In the genomic region with DNA sequence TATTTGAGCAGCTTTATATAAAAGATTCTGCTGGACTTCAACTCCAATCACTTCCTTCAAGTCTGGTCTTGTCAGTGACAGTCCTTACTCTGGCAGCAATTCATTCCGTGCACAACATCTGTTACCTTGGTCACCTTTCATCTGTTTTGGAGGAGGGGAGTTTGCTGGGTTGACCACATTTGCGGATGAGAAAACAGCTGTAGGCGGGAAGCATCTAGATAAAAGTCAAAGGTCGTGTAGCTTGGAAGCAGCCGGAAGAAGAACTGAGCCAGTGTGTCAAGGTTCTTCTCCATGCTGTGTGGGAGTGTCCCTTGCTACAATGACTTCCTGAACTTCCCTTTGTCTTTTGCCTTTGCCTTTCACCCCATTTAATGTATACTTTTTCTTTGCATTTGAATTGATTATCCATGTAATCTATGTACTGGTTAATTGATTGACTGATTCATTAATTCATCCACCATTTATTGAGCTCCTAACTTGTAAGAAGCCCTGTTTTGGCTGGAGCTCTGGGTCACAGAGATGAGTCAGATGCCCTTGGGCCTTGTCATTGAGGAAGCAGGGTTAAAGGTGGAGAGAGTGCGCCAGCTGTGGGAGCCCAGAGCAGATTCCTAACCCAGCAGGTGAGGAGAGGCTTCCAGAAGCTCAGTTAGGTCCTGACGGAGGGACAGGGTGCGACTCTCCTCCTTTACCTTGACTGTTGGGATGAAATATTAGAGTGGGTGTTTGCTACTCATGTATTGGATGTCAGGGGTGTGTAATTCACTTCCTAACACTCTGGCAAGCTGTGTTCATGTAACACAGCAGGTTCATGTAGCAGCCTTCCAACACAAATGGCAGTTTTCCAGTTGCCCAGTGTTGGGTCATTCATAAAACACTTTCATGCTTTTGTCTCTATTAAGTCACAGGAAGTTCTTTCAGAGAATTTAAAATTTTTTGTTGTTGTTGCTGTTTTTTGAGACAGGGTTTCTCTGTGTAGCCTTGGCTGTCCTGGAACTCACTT, we compare ENCODE assay signal across 14 mouse cellular contexts. TPM values are rescaled to one million over a fixed set of nuclear protein-coding genes. Genes with fewer than 3 reads are reported as not detected.
A peak's percentile ranks its signal among the peaks of the same experiment; 100 is the strongest.
DNase-seq lines count a peak whose midpoint lies in the region; ATAC-seq and TF ChIP-seq lines count a peak whose summit lies in the region.
"Had no signal": no experiment of that assay in that cellular context is flagged by ENCODE, and none has a peak within 500 bp of the region (broad histone marks: within the 10 kb centered on the region; RNA-seq: fewer than 3 reads in every experiment).

No protein-coding gene starts in this region.

- no peaks in the 10 kb centered on the region for H3K4me1 ChIP-seq in lung, adult 2 months (ENCODE audit: control insufficient read depth, insufficient read depth, low read length)
- peaks cover 7% of the 10 kb centered on the region for H3K4me1 ChIP-seq in brown adipose tissue, adult 24 weeks (ENCODE audit: control insufficient read depth, insufficient read depth, insufficient read length, low read length)
- no peaks in the 10 kb centered on the region for H3K4me1 ChIP-seq in forebrain, embryonic 13.5 days
- H3K4me1 ChIP-seq: embryonic facial prominence, embryonic 12.5 days; heart, embryonic 13.5 days; hindbrain, embryonic 15.5 days; limb, embryonic 12.5 days had no signal

- H3K27ac ChIP-seq in brown adipose tissue, adult 24 weeks (replicated peaks; ENCODE audit: low read depth, low read length), result peak overlapping the region; percentile 39
- H3K27ac ChIP-seq in forebrain, embryonic 13.5 days, result no peak overlapping the region
- H3K27ac ChIP-seq: heart, embryonic 13.5 days; hindbrain, embryonic 15.5 days; limb, embryonic 12.5 days had no signal

- TF ChIP-seq CTCF in lung, adult 2 months (IDR thresholded peaks at IDR 0.05; ENCODE audit: insufficient read depth, low read length), result no peak

- H3K4me2 ChIP-seq in forebrain, embryonic 13.5 days, result no peak overlapping the region
- H3K4me2 ChIP-seq: embryonic facial prominence, embryonic 12.5 days; heart, embryonic 13.5 days; hindbrain, embryonic 15.5 days; limb, embryonic 12.5 days had no signal

- TF ChIP-seq POLR2A in lung, adult 2 months (IDR thresholded peaks at IDR 0.05; ENCODE audit: borderline replicate concordance, extremely low read depth, low read depth, low read length), result no peak

- no peak overlapping the region for H3K9ac ChIP-seq in forebrain, embryonic 13.5 days
- H3K9ac ChIP-seq: embryonic facial prominence, embryonic 12.5 days; heart, embryonic 13.5 days; hindbrain, embryonic 15.5 days; limb, embryonic 12.5 days had no signal

- no peak overlapping the region for H3K4me3 ChIP-seq in lung, adult 2 months (replicated peaks; ENCODE audit: extremely low read depth, low read depth, low read length)
- no peak overlapping the region for H3K4me3 ChIP-seq in brown adipose tissue, adult 24 weeks (ENCODE audit: insufficient read depth, low read depth, low read length)
- no peak overlapping the region for H3K4me3 ChIP-seq in forebrain, embryonic 13.5 days
- H3K4me3 ChIP-seq: embryonic facial prominence, embryonic 12.5 days; heart, embryonic 13.5 days; hindbrain, embryonic 15.5 days; limb, embryonic 12.5 days had no signal

- ATAC-seq in forebrain, embryonic 13.5 days, result no peak

- WGBS in lung, adult 2 months, result 54% methylated on average over 8 of the region's 8 CpGs
- 73% methylated on average over 8 of the region's 8 CpGs for WGBS in forebrain, embryonic 13.5 days

- H3K27me3 ChIP-seq in forebrain, embryonic 13.5 days, result no peaks in the 10 kb centered on the region
- H3K27me3 ChIP-seq: embryonic facial prominence, embryonic 12.5 days; heart, embryonic 13.5 days; hindbrain, embryonic 15.5 days; limb, embryonic 12.5 days had no signal

- no peaks in the 10 kb centered on the region; the same call in 1 of the 2 replicates for H3K9me3 ChIP-seq in forebrain, embryonic 13.5 days (replicated peaks)
- H3K9me3 ChIP-seq: embryonic facial prominence, embryonic 12.5 days; heart, embryonic 13.5 days; hindbrain, embryonic 15.5 days; limb, embryonic 12.5 days had no signal

- no peaks in the 10 kb centered on the region for H3K36me3 ChIP-seq in forebrain, embryonic 13.5 days (ENCODE audit: poor library complexity, severe bottlenecking)
- H3K36me3 ChIP-seq: embryonic facial prominence, embryonic 12.5 days; heart, embryonic 13.5 days; hindbrain, embryonic 15.5 days; limb, embryonic 12.5 days had no signal

- peak; percentile 19 to 25 for DNase-seq in lung, adult 18-20 months
- DNase-seq in lung, adult 2 months, result no peak
- DNase-seq in NIH3T3 (ENCODE audit: low read depth), result peak; percentile 27
- peak; percentile 30 for DNase-seq in thymus, postnatal 25 days
- no peak for DNase-seq in gastrocnemius, postnatal 25 days
- DNase-seq: layer of hippocampus, adult 9-11 months; right cerebral cortex, adult 18-20 months had no signal

RNA-seq across cellular contexts. Expression of a gene that starts 6.4 kb away (rescaled TPM):
- 84.8 and 96.6 TPM in 2 replicates for polyA plus RNA-seq in lung, adult 2 months (2012; rRNA removed)
- polyA plus RNA-seq in brown adipose tissue, adult 24 weeks (2012; ENCODE audit: insufficient read depth, insufficient read length, missing spikeins), result 11.6 and 27.2 TPM in 2 replicates
- polyA plus RNA-seq in forebrain, embryonic 13.5 days (2015; fragmentation: Nextera tagmentation; extraction: Ambion mirVana), result 80.0 and 85.9 TPM in 2 replicates
- total RNA-seq in gastrocnemius, postnatal 25 days (2021), result 10 to 100 TPM; 33.5 to 35.7 TPM

RNA-seq across cellular contexts. Expression of a gene that starts 37.9 kb away (rescaled TPM):
- polyA plus RNA-seq in lung, adult 2 months (2012; rRNA removed), result 181 and 197 TPM in 2 replicates
- polyA plus RNA-seq in brown adipose tissue, adult 24 weeks (2012; ENCODE audit: insufficient read depth, insufficient read length, missing spikeins), result 11.1 TPM in 2 replicates
- polyA plus RNA-seq in forebrain, embryonic 13.5 days (2015; fragmentation: Nextera tagmentation; extraction: Ambion mirVana), result 3.5 and 3.9 TPM in 2 replicates
- 10 to 100 TPM; 27.4 to 32.8 TPM for total RNA-seq in gastrocnemius, postnatal 25 days (2021)
- total RNA-seq: megakaryocyte, adult 5-6 weeks had no signal

Comparison
In these comparisons a context has a peak if more than half of its experiments do, and no peak if none do; other contexts are left out.
1. DNase-seq: peak in lung, adult 18-20 months (2 of 2), NIH3T3 (single experiment) and thymus, postnatal 25 days (single experiment); none in lung, adult 2 months (single experiment) and gastrocnemius, postnatal 25 days (single experiment).
2. RNA of a gene that starts 37.9 kb away (polyA plus RNA-seq): 181 to 197 TPM in lung, adult 2 months; 11.1 TPM in brown adipose tissue, adult 24 weeks and 3.5 to 3.9 TPM in forebrain, embryonic 13.5 days; every median in the first group is over 10 times any median in the second.